Comparison of ENCODE assay signal across 8 mouse cellular contexts in the genomic region with DNA sequence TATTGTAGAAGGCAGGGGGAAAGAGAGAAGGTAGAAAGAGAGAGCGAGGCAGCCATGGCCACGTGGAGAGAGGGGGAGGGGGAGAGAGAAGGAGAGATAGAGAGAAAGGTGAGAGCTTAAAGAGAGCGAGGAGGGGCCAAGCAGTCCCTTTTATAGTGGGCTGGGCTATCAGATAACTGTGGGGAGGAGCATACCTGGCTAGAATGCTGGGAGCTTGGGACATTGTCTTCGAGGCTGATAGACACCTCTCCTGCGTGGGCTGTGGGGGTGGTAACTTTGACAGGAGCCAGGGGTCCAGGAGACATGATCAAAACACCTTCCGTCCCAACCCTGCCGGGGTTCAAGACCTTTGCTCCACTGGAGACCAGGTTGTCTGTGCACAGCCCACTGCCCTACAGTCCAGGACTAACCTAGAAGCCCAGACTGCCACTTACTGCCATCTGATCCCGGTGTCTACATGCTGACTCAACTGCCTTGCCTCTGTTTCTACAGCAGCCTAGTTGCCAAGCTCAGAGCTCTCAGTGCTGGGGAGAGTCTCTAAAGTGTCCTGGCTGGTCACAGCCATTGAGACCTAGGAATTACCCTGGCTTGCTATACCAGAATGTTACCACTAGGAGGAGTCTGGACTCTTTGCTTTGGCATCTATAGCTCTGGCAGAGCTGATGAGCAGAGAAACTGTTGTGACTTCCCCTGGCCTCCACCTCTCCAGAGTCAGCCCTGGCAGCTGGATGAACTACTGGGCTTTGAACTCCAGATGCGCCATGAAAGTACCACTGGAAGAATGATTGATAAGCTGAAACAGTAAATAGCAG.
DNase-seq lines count a peak whose midpoint lies in the region; ATAC-seq lines count a peak whose summit lies in the region.

No protein-coding gene starts in this region.

- H3K4me2 ChIP-seq in heart, embryonic 12.5 days: no peak overlapping the region

- H3K4me3 ChIP-seq in heart, embryonic 12.5 days: no peak overlapping the region

- peak; percentile 94 for ATAC-seq in CD4-positive, CD25-positive, alpha-beta regulatory T cell, adult 4 months
- ATAC-seq in activated CD4-positive, CD25-positive, alpha-beta regulatory T cell, adult 4 months: peak; percentile 91
- peak; percentile 39; the same call in 1 of the 2 replicates for ATAC-seq in heart, embryonic 12.5 days (ENCODE audit: insufficient number of reproducible peaks, low FRiP score)

- 54% methylated on average over 9 of the region's 9 CpGs for WGBS in heart, embryonic 12.5 days

- peak; percentile 57 for DNase-seq in embryo, embryonic 11.5 days (ENCODE audit: low read depth, low spot score)
- DNase-seq in kidney, adult 9 months: peak; percentile 80
- peak; percentile 24 for DNase-seq in liver
- peak; percentile 89 for DNase-seq in naive thymus-derived CD4-positive, alpha-beta T cell, adult 2 months (ENCODE audit: low read depth)
- DNase-seq in thymus, postnatal 36 days: peak; percentile 34 to 36

- peaks cover 12% of the 10 kb centered on the region; the same call in 1 of the 2 replicates for H3K4me1 ChIP-seq in heart, embryonic 12.5 days (replicated peaks)

- no peaks in the 10 kb centered on the region for H3K9me3 ChIP-seq in heart, embryonic 12.5 days (replicated peaks)

- no peaks in the 10 kb centered on the region for H3K36me3 ChIP-seq in heart, embryonic 12.5 days

- H3K9ac ChIP-seq in heart, embryonic 12.5 days: no peak overlapping the region

- H3K27me3 ChIP-seq in heart, embryonic 12.5 days (replicated peaks): no peaks in the 10 kb centered on the region

- no peak overlapping the region for H3K27ac ChIP-seq in heart, embryonic 12.5 days (ENCODE audit: poor library complexity, severe bottlenecking)

Comparison
In these comparisons a context has a peak if more than half of its experiments do, and no peak if none do; other contexts are left out.
1. ATAC-seq: peak in every context shown above with its lines; median percentile 94 in CD4-positive, CD25-positive, alpha-beta regulatory T cell, adult 4 months; 91 in activated CD4-positive, CD25-positive, alpha-beta regulatory T cell, adult 4 months; 39 in heart, embryonic 12.5 days.
2. DNase-seq: peak in every context shown above with its lines; median percentile 89 in naive thymus-derived CD4-positive, alpha-beta T cell, adult 2 months; 80 in kidney, adult 9 months; 57 in embryo, embryonic 11.5 days; 35 in thymus, postnatal 36 days; 24 in liver.